Mouse (Mus musculus) embryonic facial prominence, embryonic 13.5 days (tissue): ENCODE data around the gene Rtf2. TPM values are rescaled to one million over a fixed set of nuclear protein-coding genes. Genes with fewer than 3 reads are reported as not detected.

Experiments
- ATAC-seq: fragments of 200-750 bp; cut with Nextera tagmentation; 2 replicates; pipeline ENCODE4 v1.8.0; 2017; ENCODE audit warnings: low read depth; ENCODE audit not compliant: insufficient number of reproducible peaks, insufficient read depth, low FRiP score, low TSS enrichment
- H3K27ac ChIP-seq: fragments of 300-500 bp; sonication (generic); 2 replicates; pipeline ENCODE4 v1.5.1; 2015; ENCODE audit warnings: moderate library complexity, mild to moderate bottlenecking, inconsistent platforms
- H3K27me3 ChIP-seq: fragments of 300-500 bp; sonication (generic); 2 replicates; pipeline ENCODE4 v1.6.1; 2015; ENCODE audit warnings: mild to moderate bottlenecking, inconsistent platforms
- H3K36me3 ChIP-seq: fragments of 300-500 bp; sonication (generic); 2 replicates; pipeline ENCODE4 v1.6.1; 2015; ENCODE audit warnings: mild to moderate bottlenecking, inconsistent platforms
- H3K4me1 ChIP-seq: fragments of 300-500 bp; sonication (generic); 2 replicates; pipeline ENCODE4 v1.6.1; 2015; ENCODE audit warnings: inconsistent platforms
- H3K4me2 ChIP-seq: fragments of 300-500 bp; sonication (generic); 2 replicates; pipeline ENCODE4 v1.6.1; 2015; ENCODE audit warnings: moderate library complexity, mild to moderate bottlenecking, inconsistent platforms
- H3K4me3 ChIP-seq: fragments of 300-500 bp; sonication (generic); 2 replicates; pipeline ENCODE4 v1.5.1; 2015; ENCODE audit warnings: mild to moderate bottlenecking, inconsistent platforms
- H3K9ac ChIP-seq: fragments of 300-500 bp; sonication (generic); 2 replicates; pipeline ENCODE4 v1.6.1; 2015; ENCODE audit warnings: mild to moderate bottlenecking, inconsistent platforms
- H3K9me3 ChIP-seq: fragments of 300-500 bp; sonication (generic); 2 replicates; pipeline ENCODE4 v1.6.1; 2016; ENCODE audit warnings: inconsistent platforms
- WGBS: fragments of 180-500 bp; shearing (Covaris S2); methylation state at CpG from one replicate; pipeline ENCODE4 v1.1.7; 2015; ENCODE audit warnings: mixed read lengths; 5-methylcytosine and 5-hydroxymethylcytosine counted together
- polyA plus RNA-seq: library from polyadenylated mRNA; unstranded; fragments of >200 nt; fragmentation: Nextera tagmentation; extraction: Ambion mirVana; gene quantifications from 2 replicates; pipeline ENCODE4 v1.2.1, GENCODE M21; 2015

Gene Rtf2
- polyA plus RNA-seq, 1 experiment from 2014 or later = 78.4 TPM

DNA sequence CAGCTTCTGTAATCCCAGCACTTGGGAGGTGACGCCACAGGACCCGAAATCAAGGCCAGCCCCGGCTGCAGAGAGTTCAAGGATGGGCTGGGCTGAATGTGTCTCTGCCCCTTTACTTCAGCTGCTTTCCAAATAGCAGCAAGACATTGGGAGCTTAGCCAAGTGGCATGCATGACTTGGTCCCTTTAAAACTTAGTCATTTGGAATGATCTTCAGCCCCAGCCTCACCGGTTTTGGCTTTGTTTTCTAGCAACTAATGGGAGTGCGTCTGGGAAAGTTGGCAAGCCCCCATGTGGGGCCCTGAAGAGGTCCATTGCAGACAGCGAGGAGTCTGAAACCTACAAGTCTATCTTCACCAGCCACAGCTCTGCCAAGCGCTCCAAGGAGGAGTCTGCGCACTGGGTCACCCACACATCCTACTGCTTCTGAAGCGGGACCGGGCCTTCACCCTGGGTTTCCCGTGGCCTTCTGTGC is 28.0 kb downstream of the Rtf2 start:
- peaks cover 7% of the 10 kb centered on the region for H3K4me1 ChIP-seq
- 88% methylated on average over 11 of the region's 11 CpGs for WGBS
- H3K27me3 ChIP-seq = no peaks in the 10 kb centered on the region
- no peak overlapping the region for H3K27ac ChIP-seq
- ATAC-seq = no peak
- no peak overlapping the region for H3K9ac ChIP-seq
- H3K9me3 ChIP-seq = no peaks in the 10 kb centered on the region
- peaks cover 63% of the 10 kb centered on the region for H3K36me3 ChIP-seq
- H3K4me2 ChIP-seq = no peak overlapping the region
- H3K4me3 ChIP-seq = no peak overlapping the region

DNA sequence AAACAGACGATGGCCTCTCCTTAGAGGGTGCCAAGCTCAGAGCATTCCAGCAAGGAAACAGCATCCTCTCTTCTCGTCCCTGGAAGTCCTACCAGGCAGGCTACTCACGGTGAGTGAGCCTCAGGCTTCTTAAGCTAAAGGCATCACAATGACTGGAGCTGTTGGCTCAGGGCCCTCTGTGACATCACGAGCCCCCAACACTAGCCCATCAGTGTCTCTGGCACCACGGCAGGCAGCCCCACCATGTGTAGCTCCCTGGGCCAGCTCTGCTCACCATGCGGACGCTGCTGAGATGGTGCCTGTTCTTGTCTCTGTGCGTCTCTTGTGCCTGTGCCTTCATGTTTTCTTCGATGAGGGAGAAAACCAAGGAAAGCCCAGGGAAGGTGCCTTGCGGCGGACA is 32.0 kb downstream of the Rtf2 start, which contains the start of gene Fam209:
Gene Fam209, plus strand, starts transcription at position 203 of the 400 bp plus-strand sequence.
- peaks cover 3% of the 10 kb centered on the region; the same call in 1 of the 2 replicates for H3K27me3 ChIP-seq
- 84% methylated on average over 11 of the region's 11 CpGs for WGBS
- H3K4me2 ChIP-seq = no peak within 1 kb of the TSS
- H3K27ac ChIP-seq = peak within 1 kb of the TSS; percentile 48; the same call in 1 of the 2 replicates
- peaks cover 28% of the 10 kb centered on the region for H3K36me3 ChIP-seq
- no peak for ATAC-seq
- no peak within 1 kb of the TSS for H3K4me3 ChIP-seq
- peaks cover 20% of the 10 kb centered on the region for H3K4me1 ChIP-seq
- no peaks in the 10 kb centered on the region for H3K9me3 ChIP-seq
- H3K9ac ChIP-seq = peak within 1 kb of the TSS; percentile 49; the same call in 1 of the 2 replicates

DNA sequence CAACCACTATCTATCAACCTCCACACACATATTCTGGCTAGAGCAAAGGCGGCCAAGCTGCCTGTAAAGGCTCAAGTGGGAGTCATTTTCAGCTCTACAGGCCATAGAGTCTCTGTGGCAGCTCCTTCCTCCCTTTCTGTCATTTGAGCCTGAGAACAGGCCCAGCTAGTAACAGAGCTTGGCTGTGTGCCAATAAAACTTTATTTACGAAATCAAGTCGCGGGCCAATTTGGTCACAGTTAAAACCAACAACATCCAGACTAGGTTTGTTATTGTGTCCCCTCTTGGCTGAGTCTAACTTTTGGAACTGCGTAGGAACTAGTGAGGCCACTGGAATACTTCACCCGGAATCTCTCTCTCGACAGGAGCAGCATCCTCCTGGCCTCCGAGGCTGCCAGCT is 33.2 kb downstream of the Rtf2 start:
- no peak overlapping the region for H3K4me3 ChIP-seq
- no peak overlapping the region for H3K4me2 ChIP-seq
- H3K36me3 ChIP-seq = peaks cover 15% of the 10 kb centered on the region
- peaks cover 3% of the 10 kb centered on the region; the same call in 1 of the 2 replicates for H3K27me3 ChIP-seq
- H3K27ac ChIP-seq = peak overlapping the region; percentile 48; the same call in 1 of the 2 replicates
- 44% methylated on average over 8 of the region's 8 CpGs for WGBS
- H3K4me1 ChIP-seq = peaks cover 20% of the 10 kb centered on the region
- H3K9me3 ChIP-seq = no peaks in the 10 kb centered on the region
- no peak for ATAC-seq
- H3K9ac ChIP-seq = peak overlapping the region; percentile 49; the same call in 1 of the 2 replicates

DNA sequence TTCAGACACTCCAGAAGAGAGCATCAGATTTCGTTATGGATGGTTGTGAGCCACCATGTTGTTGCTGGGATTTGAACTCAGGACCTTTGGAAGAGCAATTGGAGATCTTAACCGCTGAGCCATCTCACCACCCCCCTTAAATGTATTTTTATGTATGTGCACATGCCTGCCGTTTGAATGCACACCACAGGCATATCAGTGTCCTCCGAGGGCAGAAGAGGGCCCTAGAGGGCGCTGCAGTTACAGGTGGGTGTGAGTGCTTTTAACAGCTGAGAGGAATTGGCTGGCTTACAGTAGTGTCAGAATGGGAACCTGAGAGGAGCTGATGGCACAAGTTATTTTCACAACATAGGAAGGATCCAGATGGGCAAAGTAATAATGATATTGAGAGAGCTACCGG is 34.6 kb downstream of the Rtf2 start:
- Histone ChIP-seq H3K27ac (no peak overlapping the region), H3K9me3 (no peaks in the 10 kb centered on the region), H3K4me2 (no peak overlapping the region), H3K4me3 (no peak overlapping the region), H3K9ac (no peak overlapping the region), H3K27me3 (peaks cover 3% of the 10 kb centered on the region; the same call in 1 of the 2 replicates), H3K4me1 (peaks cover 20% of the 10 kb centered on the region), H3K36me3 (peaks cover 1% of the 10 kb centered on the region; the same call in 1 of the 2 replicates)
- ATAC-seq = no peak
- 34% methylated on average over 6 of the region's 6 CpGs for WGBS

- Histone ChIP-seq H3K9me3 (no peaks in the 10 kb centered on the region), H3K27ac (no peak overlapping the region), H3K4me2 (no peak overlapping the region), H3K4me1 (peaks cover 20% of the 10 kb centered on the region), H3K36me3 (no peaks in the 10 kb centered on the region), H3K4me3 (no peak overlapping the region), H3K9ac (peak overlapping the region; percentile 36; the same call in 1 of the 2 replicates), H3K27me3 (peaks cover 3% of the 10 kb centered on the region; the same call in 1 of the 2 replicates)
- 29% methylated on average over 10 of the region's 10 CpGs for WGBS
- ATAC-seq = no peak
Observed at GRCm38 (mm10) chr2:172476707-172477260, 36.4 kb downstream of the Rtf2 start.

DNA sequence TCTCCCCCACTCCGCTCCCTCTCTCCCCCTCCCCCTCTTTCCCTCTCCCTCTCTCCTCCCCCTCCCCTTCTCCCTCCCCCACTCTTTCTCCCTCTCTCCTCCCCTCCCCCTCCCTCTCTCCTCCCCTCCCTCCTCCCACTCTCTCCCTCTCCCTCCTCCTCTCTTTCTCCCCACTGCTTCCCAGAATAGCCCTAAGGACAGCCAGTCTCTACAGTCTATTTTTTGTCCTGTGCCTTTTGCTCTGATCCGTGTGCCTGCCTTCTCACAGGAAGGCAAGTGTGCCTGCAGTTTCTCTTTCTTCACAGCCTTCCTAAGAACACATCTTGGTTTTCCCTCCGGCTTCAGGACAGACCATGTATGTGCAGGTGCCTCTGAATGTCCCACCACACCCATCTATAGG is 37.0 kb downstream of the Rtf2 start:
- H3K36me3 ChIP-seq = no peaks in the 10 kb centered on the region
- H3K27ac ChIP-seq = no peak overlapping the region
- H3K4me1 ChIP-seq = peaks cover 20% of the 10 kb centered on the region
- 32% methylated on average over 3 of the region's 3 CpGs for WGBS
- no peak overlapping the region for H3K4me2 ChIP-seq
- H3K27me3 ChIP-seq = peaks cover 3% of the 10 kb centered on the region; the same call in 1 of the 2 replicates
- no peak overlapping the region for H3K4me3 ChIP-seq
- no peak for ATAC-seq
- H3K9ac ChIP-seq = no peak overlapping the region
- H3K9me3 ChIP-seq = no peaks in the 10 kb centered on the region

GRCm38 (mm10) chr2:172477860-172478259 is 37.5 kb downstream of the Rtf2 start:
- Histone ChIP-seq H3K4me1 (peaks cover 18% of the 10 kb centered on the region), H3K36me3 (no peaks in the 10 kb centered on the region), H3K9ac (no peak overlapping the region), H3K4me3 (no peak overlapping the region), H3K9me3 (no peaks in the 10 kb centered on the region), H3K27me3 (peaks cover 3% of the 10 kb centered on the region; the same call in 1 of the 2 replicates), H3K27ac (no peak overlapping the region), H3K4me2 (no peak overlapping the region)
- ATAC-seq = no peak
- WGBS = 1% methylated on average over 2 of the region's 2 CpGs

DNA sequence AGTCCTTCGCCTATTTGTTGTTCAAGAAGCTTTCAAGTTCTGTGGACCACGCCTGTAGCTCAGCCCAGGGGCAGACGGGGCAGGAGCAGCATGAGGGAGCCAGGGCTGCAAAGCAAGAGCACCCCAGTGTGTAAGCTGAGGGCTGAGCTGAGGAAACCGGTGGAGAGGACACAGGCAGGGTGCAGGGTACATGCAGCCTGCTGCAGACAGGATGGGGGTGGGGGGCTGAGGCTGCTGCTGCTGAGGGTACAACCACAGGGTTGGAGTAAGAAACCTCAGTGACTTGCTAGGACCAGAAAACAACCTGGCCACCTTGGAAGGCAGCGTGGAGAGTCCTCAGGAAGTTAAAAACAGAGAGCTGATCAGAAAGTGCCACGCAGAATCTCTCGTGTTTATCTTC is 39.9 kb downstream of the Rtf2 start:
- ATAC-seq = no peak
- no peaks in the 10 kb centered on the region for H3K9me3 ChIP-seq
- H3K9ac ChIP-seq = no peak overlapping the region
- WGBS = 62% methylated on average over 7 of the region's 7 CpGs
- no peak overlapping the region for H3K4me3 ChIP-seq
- H3K4me2 ChIP-seq = no peak overlapping the region
- H3K36me3 ChIP-seq = no peaks in the 10 kb centered on the region
- H3K27me3 ChIP-seq = peaks cover 3% of the 10 kb centered on the region; the same call in 1 of the 2 replicates
- no peak overlapping the region for H3K27ac ChIP-seq
- peaks cover 10% of the 10 kb centered on the region for H3K4me1 ChIP-seq

- no peak for ATAC-seq
- Histone ChIP-seq H3K4me1 (peaks cover 9% of the 10 kb centered on the region), H3K27me3 (peaks cover 1% of the 10 kb centered on the region; the same call in 1 of the 2 replicates), H3K36me3 (no peaks in the 10 kb centered on the region), H3K9ac (no peak overlapping the region), H3K4me2 (no peak overlapping the region), H3K27ac (no peak overlapping the region), H3K4me3 (no peak overlapping the region), H3K9me3 (no peaks in the 10 kb centered on the region)
- 80% methylated on average over 16 of the region's 16 CpGs for WGBS
Observed at GRCm38 (mm10) chr2:172481654-172482385, 41.5 kb downstream of the Rtf2 start.

GRCm38 (mm10) chr2:172483766-172484413 is 43.5 kb downstream of the Rtf2 start:
- 80% methylated on average over 14 of the region's 14 CpGs for WGBS
- no peaks in the 10 kb centered on the region for H3K36me3 ChIP-seq
- H3K4me2 ChIP-seq = no peak overlapping the region
- no peaks in the 10 kb centered on the region for H3K27me3 ChIP-seq
- peaks cover 6% of the 10 kb centered on the region for H3K4me1 ChIP-seq
- no peak overlapping the region for H3K4me3 ChIP-seq
- H3K9ac ChIP-seq = no peak overlapping the region
- H3K9me3 ChIP-seq = no peaks in the 10 kb centered on the region
- no peak for ATAC-seq
- H3K27ac ChIP-seq = no peak overlapping the region

GRCm38 (mm10) chr2:172484696-172485370 is 44.5 kb downstream of the Rtf2 start:
- Histone ChIP-seq H3K4me1 (peaks cover 6% of the 10 kb centered on the region), H3K27me3 (no peaks in the 10 kb centered on the region), H3K4me2 (peak overlapping the region; percentile 32; the same call in 1 of the 2 replicates), H3K4me3 (no peak overlapping the region), H3K36me3 (no peaks in the 10 kb centered on the region), H3K27ac (peak overlapping the region; percentile 58), H3K9ac (no peak overlapping the region), H3K9me3 (no peaks in the 10 kb centered on the region)
- WGBS = 19% methylated on average over 12 of the region's 12 CpGs
- peak; percentile 69 for ATAC-seq
